Mouse (Mus musculus): Measurements from ENCODE around the gene Aak1. TPM values are rescaled to one million over a fixed set of nuclear protein-coding genes. Genes with fewer than 3 reads are reported as not detected.

Aak1 gene
- polyA plus RNA-seq, 1 experiment from 2014 or later = 45.1 TPM

DNA sequence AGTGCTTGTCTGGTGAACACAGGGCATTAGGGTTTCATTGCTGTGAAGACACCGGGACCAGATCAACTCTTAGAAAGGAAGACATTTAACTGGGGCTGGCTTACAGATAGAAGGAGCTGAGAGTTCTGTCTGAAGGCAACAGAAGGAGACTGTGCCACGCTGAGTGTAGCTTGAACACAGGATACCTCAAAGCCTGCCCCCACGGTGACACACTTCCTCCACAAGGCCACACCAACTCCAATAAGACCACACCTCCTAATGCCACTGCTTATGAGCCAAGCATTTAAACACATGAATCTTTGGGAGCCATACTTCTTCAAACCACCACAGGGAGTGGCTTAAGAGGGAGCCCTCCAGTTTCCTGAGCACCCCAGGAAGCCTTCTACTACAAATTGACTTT lies 51.2 kb downstream of the Aak1 start:
- no peak overlapping the region for H3K4me3 ChIP-seq
- WGBS = 89% methylated on average over 3 of the region's 3 CpGs
- ATAC-seq (ENCODE audit: low FRiP score, low read depth) = no peak
- H3K9me3 ChIP-seq = no peaks in the 10 kb centered on the region
- H3K27me3 ChIP-seq = no peaks in the 10 kb centered on the region
- no peak overlapping the region for H3K9ac ChIP-seq
- no peak overlapping the region for H3K4me2 ChIP-seq
- no peaks in the 10 kb centered on the region for H3K36me3 ChIP-seq
- no peak overlapping the region for H3K27ac ChIP-seq (replicated peaks)
- H3K4me1 ChIP-seq (replicated peaks) = no peaks in the 10 kb centered on the region

DNA sequence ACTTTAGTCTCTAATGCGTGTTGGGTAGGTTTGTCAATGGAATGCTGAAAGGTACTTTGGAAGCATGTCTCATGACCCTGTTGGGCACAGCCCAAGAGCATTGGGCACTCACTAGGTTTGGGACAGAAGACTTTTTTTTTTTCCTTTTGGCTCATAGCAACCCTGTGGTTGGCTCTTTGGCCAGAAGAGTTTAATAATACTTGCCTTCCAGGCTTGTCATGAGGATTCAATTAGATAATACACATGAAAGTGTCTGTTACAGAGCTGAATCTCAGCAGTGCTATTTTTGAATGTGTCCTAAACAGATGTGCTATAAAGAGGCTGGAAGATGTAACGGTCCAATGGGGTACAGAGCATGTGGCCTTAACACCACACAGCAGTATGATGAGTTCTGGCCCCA lies 56.2 kb downstream of the Aak1 start:
- no peaks in the 10 kb centered on the region for H3K27me3 ChIP-seq
- no peaks in the 10 kb centered on the region for H3K9me3 ChIP-seq
- no peaks in the 10 kb centered on the region for H3K36me3 ChIP-seq
- H3K4me2 ChIP-seq = no peak overlapping the region
- 90% methylated on average over 2 of the region's 2 CpGs for WGBS
- H3K4me3 ChIP-seq = no peak overlapping the region
- no peak overlapping the region for H3K27ac ChIP-seq (replicated peaks)
- ATAC-seq (ENCODE audit: low FRiP score, low read depth) = no peak
- no peak overlapping the region for H3K9ac ChIP-seq
- H3K4me1 ChIP-seq (replicated peaks) = no peaks in the 10 kb centered on the region

GRCm38 (mm10) chr6:86907191-86907590 lies 57.9 kb downstream of the Aak1 start:
- Histone ChIP-seq H3K9me3 (no peaks in the 10 kb centered on the region), H3K27ac (replicated peaks) (no peak overlapping the region)
- 95% methylated on average over 2 of the region's 2 CpGs for WGBS

DNA sequence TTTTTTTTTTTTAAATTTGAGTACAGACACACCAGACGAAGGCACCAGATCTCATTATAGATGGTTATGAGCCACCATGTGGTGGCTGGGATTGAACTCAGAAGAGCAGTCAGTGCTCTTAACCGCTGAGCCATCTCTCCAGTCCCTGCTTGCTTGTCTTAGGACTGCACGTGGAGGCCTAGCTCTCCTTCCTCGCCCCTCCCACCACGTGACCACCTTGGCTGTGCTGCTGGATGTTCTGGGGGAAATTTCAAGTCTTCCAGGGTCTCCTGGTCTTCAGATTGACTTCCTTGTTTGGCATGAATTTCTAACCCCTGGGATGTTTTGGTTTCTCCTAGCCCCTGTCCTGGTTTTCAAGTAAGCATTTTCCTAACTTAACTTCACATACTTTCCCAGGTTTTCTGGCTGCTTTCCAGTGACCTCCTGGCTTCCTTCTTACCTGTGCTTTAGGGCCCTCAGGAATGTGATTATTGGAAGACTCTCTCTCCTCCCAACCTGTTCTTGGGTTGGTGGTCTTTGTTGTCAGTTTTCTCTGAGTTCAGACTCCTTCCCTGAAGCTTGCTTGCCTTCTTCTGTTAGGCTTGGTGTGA lies 59.3 kb downstream of the Aak1 start:
- Histone ChIP-seq H3K4me1 (replicated peaks) (no peaks in the 10 kb centered on the region), H3K27ac (replicated peaks) (no peak overlapping the region), H3K4me3 (no peak overlapping the region), H3K36me3 (no peaks in the 10 kb centered on the region), H3K9ac (no peak overlapping the region), H3K4me2 (no peak overlapping the region), H3K27me3 (no peaks in the 10 kb centered on the region), H3K9me3 (no peaks in the 10 kb centered on the region)
- 69% methylated on average over 5 of the region's 5 CpGs for WGBS
- no peak for ATAC-seq (ENCODE audit: low FRiP score, low read depth)

More at GRCm38 (mm10) chr6:86907191-86907590, 57.9 kb downstream of the Aak1 start:
- Histone ChIP-seq H3K4me3 (no peak overlapping the region), H3K4me1 (replicated peaks) (no peaks in the 10 kb centered on the region), H3K4me2 (no peak overlapping the region), H3K27me3 (no peaks in the 10 kb centered on the region), H3K36me3 (no peaks in the 10 kb centered on the region), H3K9ac (no peak overlapping the region)
- no peak for ATAC-seq (ENCODE audit: low FRiP score, low read depth)

DNA sequence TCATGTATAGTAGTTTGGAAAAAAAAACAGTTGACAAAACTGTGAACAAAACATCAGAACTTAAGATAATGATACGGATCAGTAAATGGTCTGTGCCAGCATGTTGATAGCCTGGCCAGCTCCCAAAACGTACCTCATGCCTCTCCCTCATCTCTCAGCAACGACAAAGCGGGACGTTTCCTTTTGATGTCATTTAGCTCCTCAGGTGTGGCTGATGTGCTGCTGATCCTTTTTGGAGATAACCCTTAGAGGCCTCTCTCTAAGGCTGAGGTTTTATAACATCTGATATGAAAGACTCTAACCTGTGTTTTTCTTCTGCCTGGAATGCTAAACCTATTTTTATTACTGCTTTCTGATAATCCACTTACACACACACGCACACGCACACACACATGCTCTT lies 60.6 kb downstream of the Aak1 start:
- H3K4me3 ChIP-seq = no peak overlapping the region
- no peaks in the 10 kb centered on the region for H3K4me1 ChIP-seq (replicated peaks)
- no peaks in the 10 kb centered on the region for H3K36me3 ChIP-seq
- H3K9me3 ChIP-seq = no peaks in the 10 kb centered on the region
- no peak for ATAC-seq (ENCODE audit: low FRiP score, low read depth)
- H3K27ac ChIP-seq (replicated peaks) = no peak overlapping the region
- no peak overlapping the region for H3K9ac ChIP-seq
- no peaks in the 10 kb centered on the region for H3K27me3 ChIP-seq
- no peak overlapping the region for H3K4me2 ChIP-seq
- WGBS = 89% methylated on average over 7 of the region's 7 CpGs

DNA sequence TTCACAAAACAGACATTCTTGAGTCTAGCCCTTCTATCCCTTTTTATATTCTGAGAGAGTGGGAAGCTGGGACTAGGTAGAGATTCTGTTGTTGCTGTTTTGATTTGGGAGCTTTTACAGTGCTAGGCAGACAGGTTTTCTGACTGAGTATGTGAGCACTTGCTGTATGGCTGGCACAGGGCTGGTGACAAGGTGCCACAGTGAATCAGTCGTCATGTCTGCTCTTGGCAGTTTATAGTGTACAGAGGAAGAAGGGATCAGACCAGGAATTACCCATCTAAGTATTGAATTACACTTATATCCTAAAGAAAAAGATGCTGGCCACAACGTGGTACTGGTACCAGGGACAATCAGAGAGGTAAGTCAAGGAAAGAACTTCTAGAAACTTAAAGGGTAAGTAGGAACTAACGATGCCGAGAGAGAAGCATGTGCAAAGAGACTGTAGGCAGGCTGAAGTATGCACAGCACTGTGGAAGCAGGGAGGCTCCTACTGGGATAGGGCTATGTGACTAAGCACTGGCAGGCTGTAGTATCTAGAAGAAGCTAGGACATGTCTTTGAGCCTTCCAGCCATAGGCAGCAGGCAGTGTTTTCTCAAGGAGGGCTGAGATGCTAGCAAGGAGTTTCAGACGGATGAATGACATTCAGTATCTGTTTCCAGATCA lies 67.0 kb downstream of the Aak1 start:
- Histone ChIP-seq H3K9me3 (no peaks in the 10 kb centered on the region), H3K36me3 (no peaks in the 10 kb centered on the region), H3K27me3 (no peaks in the 10 kb centered on the region), H3K9ac (no peak overlapping the region), H3K4me2 (no peak overlapping the region), H3K4me1 (replicated peaks) (peaks cover 8% of the 10 kb centered on the region; the same call in 1 of the 2 replicates), H3K4me3 (no peak overlapping the region), H3K27ac (replicated peaks) (no peak overlapping the region)
- ATAC-seq (ENCODE audit: low FRiP score, low read depth) = no peak
- WGBS = 89% methylated on average over 5 of the region's 5 CpGs

GRCm38 (mm10) chr6:86917231-86917630 lies 67.9 kb downstream of the Aak1 start:
- H3K4me1 ChIP-seq (replicated peaks) = peaks cover 8% of the 10 kb centered on the region; the same call in 1 of the 2 replicates
- no peak overlapping the region for H3K9ac ChIP-seq
- no peak for ATAC-seq (ENCODE audit: low FRiP score, low read depth)
- no peaks in the 10 kb centered on the region for H3K36me3 ChIP-seq
- H3K27ac ChIP-seq (replicated peaks) = no peak overlapping the region
- H3K4me2 ChIP-seq = no peak overlapping the region
- no peaks in the 10 kb centered on the region for H3K9me3 ChIP-seq
- no peaks in the 10 kb centered on the region for H3K27me3 ChIP-seq
- 69% methylated on average over 4 of the region's 4 CpGs for WGBS
- no peak overlapping the region for H3K4me3 ChIP-seq

DNA sequence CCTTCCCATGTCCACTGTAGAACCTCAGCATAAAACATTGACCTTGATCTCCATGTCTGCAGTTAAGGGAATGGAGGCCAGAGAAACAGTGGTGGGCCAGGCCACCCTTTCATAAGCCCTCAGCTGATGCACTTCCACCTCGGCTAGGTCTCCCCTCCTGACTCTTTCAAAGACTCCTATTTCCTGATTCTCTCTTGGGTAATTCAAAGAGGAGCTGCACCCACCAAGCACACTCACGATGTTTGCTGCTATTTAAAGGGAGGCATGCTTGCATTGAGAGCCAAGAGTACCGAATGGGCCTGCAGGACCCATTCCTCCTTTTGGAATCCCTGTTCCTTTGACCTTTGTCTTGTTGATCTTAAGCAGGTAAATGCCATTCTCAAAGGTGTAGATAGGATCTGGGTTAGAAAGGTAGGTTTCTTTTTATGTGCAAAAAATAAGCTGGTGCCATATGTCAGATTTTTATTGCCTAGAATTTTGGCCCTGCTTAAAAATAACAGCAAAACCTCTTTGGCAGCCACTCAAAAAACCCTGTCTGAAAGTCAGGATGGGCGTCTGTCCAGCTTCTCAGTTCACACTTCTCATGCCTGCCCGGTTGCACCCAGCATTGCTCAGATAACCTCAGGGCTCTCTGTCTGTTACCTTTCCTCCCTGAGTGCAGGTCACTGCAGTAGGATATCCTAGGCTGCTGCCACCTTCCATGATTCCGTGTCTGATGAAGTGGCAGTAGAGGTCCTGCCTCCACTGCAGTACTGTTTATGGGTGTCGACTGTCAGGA lies 68.9 kb downstream of the Aak1 start:
- 72% methylated on average over 7 of the region's 7 CpGs for WGBS
- H3K27me3 ChIP-seq = no peaks in the 10 kb centered on the region
- H3K4me1 ChIP-seq (replicated peaks) = peaks cover 8% of the 10 kb centered on the region; the same call in 1 of the 2 replicates
- H3K9me3 ChIP-seq = no peaks in the 10 kb centered on the region
- no peaks in the 10 kb centered on the region for H3K36me3 ChIP-seq
- H3K4me2 ChIP-seq = no peak overlapping the region
- ATAC-seq (ENCODE audit: low FRiP score, low read depth) = no peak
- no peak overlapping the region for H3K9ac ChIP-seq
- H3K4me3 ChIP-seq = no peak overlapping the region
- no peak overlapping the region for H3K27ac ChIP-seq (replicated peaks)

- Histone ChIP-seq H3K4me1 (replicated peaks) (peaks cover 8% of the 10 kb centered on the region; the same call in 1 of the 2 replicates), H3K27me3 (no peaks in the 10 kb centered on the region), H3K27ac (replicated peaks) (no peak overlapping the region), H3K9me3 (no peaks in the 10 kb centered on the region), H3K36me3 (peaks cover 10% of the 10 kb centered on the region), H3K9ac (no peak overlapping the region), H3K4me3 (no peak overlapping the region), H3K4me2 (no peak overlapping the region)
- no peak for ATAC-seq (ENCODE audit: low FRiP score, low read depth)
- WGBS = 20% methylated on average over 4 of the region's 4 CpGs
Measured at GRCm38 (mm10) chr6:86921880-86922279, 72.6 kb downstream of the Aak1 start.

DNA sequence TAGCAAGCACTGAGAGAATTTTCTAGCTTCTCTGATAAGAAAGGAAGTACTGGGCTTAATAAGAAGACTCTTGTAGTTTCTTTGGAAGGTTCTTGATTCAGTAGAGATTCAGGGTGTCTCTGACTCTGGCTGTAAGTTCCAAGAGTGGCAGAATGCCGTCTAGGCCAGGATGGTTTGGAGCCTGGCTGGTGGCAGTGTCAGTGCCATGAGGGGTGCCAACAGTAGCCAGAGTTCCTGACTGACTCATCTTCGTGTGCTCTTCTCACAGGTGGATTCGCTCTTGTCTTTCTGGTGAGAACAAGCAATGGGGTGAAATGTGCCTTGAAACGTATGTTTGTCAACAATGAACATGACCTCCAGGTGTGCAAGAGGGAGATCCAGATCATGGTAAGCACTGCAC lies 75.4 kb downstream of the Aak1 start:
- WGBS = 91% methylated on average over 4 of the region's 4 CpGs
- H3K9me3 ChIP-seq = no peaks in the 10 kb centered on the region
- peaks cover 17% of the 10 kb centered on the region for H3K36me3 ChIP-seq
- no peak for ATAC-seq (ENCODE audit: low FRiP score, low read depth)
- no peak overlapping the region for H3K27ac ChIP-seq (replicated peaks)
- no peaks in the 10 kb centered on the region for H3K4me1 ChIP-seq (replicated peaks)
- H3K4me3 ChIP-seq = no peak overlapping the region
- no peaks in the 10 kb centered on the region for H3K27me3 ChIP-seq
- H3K4me2 ChIP-seq = no peak overlapping the region
- H3K9ac ChIP-seq = no peak overlapping the region

GRCm38 (mm10) chr6:86934541-86934940 lies 85.2 kb downstream of the Aak1 start:
- no peak for ATAC-seq (ENCODE audit: low FRiP score, low read depth)
- no peak overlapping the region for H3K4me2 ChIP-seq
- WGBS = 79% methylated on average over 5 of the region's 5 CpGs
- peaks cover 36% of the 10 kb centered on the region for H3K36me3 ChIP-seq
- H3K9ac ChIP-seq = no peak overlapping the region
- no peak overlapping the region for H3K27ac ChIP-seq (replicated peaks)
- no peaks in the 10 kb centered on the region for H3K9me3 ChIP-seq
- H3K27me3 ChIP-seq = no peaks in the 10 kb centered on the region
- H3K4me1 ChIP-seq (replicated peaks) = no peaks in the 10 kb centered on the region
- H3K4me3 ChIP-seq = no peak overlapping the region

DNA sequence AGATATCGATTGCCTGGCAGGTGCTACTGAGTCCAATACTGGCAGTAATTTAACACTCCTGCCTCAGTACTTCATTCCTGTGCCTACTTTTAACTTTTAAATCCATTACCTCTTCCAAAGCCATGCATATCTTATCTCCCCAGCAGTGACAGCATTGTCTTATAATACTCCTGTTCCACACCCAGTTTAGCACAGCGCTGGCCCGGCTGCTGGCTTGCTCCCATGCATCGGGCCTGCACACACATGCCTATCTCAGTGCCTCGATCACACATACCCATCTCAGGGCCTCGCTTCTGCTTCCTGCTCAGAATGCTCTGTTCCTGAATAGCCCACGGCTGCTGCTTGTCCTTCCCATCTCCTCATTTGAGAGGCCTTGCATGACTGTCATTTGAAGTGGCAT lies 90.5 kb downstream of the Aak1 start:
- Histone ChIP-seq H3K9ac (no peak overlapping the region), H3K4me2 (no peak overlapping the region), H3K36me3 (peaks cover 44% of the 10 kb centered on the region), H3K27ac (replicated peaks) (no peak overlapping the region), H3K27me3 (no peaks in the 10 kb centered on the region), H3K9me3 (no peaks in the 10 kb centered on the region), H3K4me1 (replicated peaks) (no peaks in the 10 kb centered on the region), H3K4me3 (no peak overlapping the region)
- ATAC-seq (ENCODE audit: low FRiP score, low read depth) = no peak
- 91% methylated on average over 7 of the region's 7 CpGs for WGBS

Measured in hindbrain, embryonic 15.5 days (tissue).